Mouse (Mus musculus) hindbrain, embryonic 11.5 days (tissue): ENCODE measurements around the gene Klf15. TPM values are rescaled to one million over a fixed set of nuclear protein-coding genes. Genes with fewer than 3 reads are reported as not detected.

Experiments used
- ATAC-seq: fragments of 200-750 bp; cut with Nextera tagmentation; 2 replicates; pipeline ENCODE4 v1.8.0; 2017; ENCODE audit warnings: mild to moderate bottlenecking, moderate TSS enrichment, moderate library complexity; ENCODE audit not compliant: low FRiP score
- DNase-seq: peaks from one replicate; pipeline ENCODE4 v3.0.0-alpha.2; 2015; ENCODE audit warnings: low spot score
- H3K27ac ChIP-seq: fragments of 300-500 bp; sonication (generic); 2 replicates; pipeline ENCODE4 v1.5.1; 2014; ENCODE audit warnings: mild to moderate bottlenecking, low read depth, low read length
- H3K27me3 ChIP-seq: fragments of 300-500 bp; sonication (generic); 2 replicates; pipeline ENCODE4 v1.6.1; 2014; ENCODE audit warnings: mild to moderate bottlenecking, low read length, moderate library complexity, mixed read lengths; ENCODE audit not compliant: control insufficient read depth, insufficient read depth
- H3K36me3 ChIP-seq: fragments of 300-500 bp; sonication (generic); 2 replicates; pipeline ENCODE4 v1.6.1; 2014; ENCODE audit warnings: mild to moderate bottlenecking, low read length, moderate library complexity, mixed read lengths; ENCODE audit not compliant: control insufficient read depth, insufficient read depth
- H3K4me1 ChIP-seq: fragments of 300-500 bp; sonication (generic); replicated peaks from 2 replicates; pipeline ENCODE4 v1.6.1; 2014; ENCODE audit warnings: low read length, mixed read lengths; ENCODE audit not compliant: control insufficient read depth, insufficient read depth
- H3K4me2 ChIP-seq: fragments of 300-500 bp; sonication (generic); replicated peaks from 2 replicates; pipeline ENCODE4 v1.6.1; 2014; ENCODE audit warnings: mild to moderate bottlenecking, low read depth, low read length
- H3K4me3 ChIP-seq: fragments of 300-500 bp; sonication (generic); 2 replicates; pipeline ENCODE4 v1.5.1; 2014; ENCODE audit warnings: low read depth, low read length
- H3K9ac ChIP-seq: fragments of 300-500 bp; sonication (generic); 2 replicates; pipeline ENCODE4 v1.6.1; 2014; ENCODE audit warnings: low read depth, low read length
- H3K9me3 ChIP-seq: fragments of 300-500 bp; sonication (generic); 2 replicates; pipeline ENCODE4 v1.6.1; 2016; ENCODE audit warnings: low read length; ENCODE audit not compliant: control insufficient read depth
- WGBS: fragments of 180-500 bp; shearing (Covaris S2); extraction: QIAGEN DNeasy Blood & Tissue Kit; methylation state at CpG from one replicate; pipeline ENCODE4 v1.1.7; 2014; 5-methylcytosine and 5-hydroxymethylcytosine counted together
- polyA plus RNA-seq: library from polyadenylated mRNA; unstranded; fragments of >200 nt; fragmentation: Nextera tagmentation; extraction: Ambion mirVana; gene quantifications from 2 replicates; pipeline ENCODE4 v1.2.1, GENCODE M21; 2014

The Klf15 gene
- polyA plus RNA-seq, 1 experiment from 2014 or later, result 1.9 TPM

GRCm38 (mm10) chr6:90461181-90461580 lies 1.2 kb upstream of the Klf15 start:
- H3K27ac ChIP-seq, result no peak overlapping the region
- 42% methylated on average over 2 of the region's 2 CpGs for WGBS
- H3K4me2 ChIP-seq, result 0 out of 2 replicates have a peak overlapping the region, but pooled peaks have one; percentile 100
- no peak overlapping the region for H3K9ac ChIP-seq
- no peak for DNase-seq
- no peak for ATAC-seq
- H3K9me3 ChIP-seq, result no peaks in the 10 kb centered on the region
- H3K36me3 ChIP-seq, result no peaks in the 10 kb centered on the region
- H3K4me1 ChIP-seq, result peaks cover 8% of the 10 kb centered on the region; the same call in 1 of the 2 replicates
- no peak overlapping the region for H3K4me3 ChIP-seq
- peaks cover 10% of the 10 kb centered on the region; the same call in 1 of the 2 replicates for H3K27me3 ChIP-seq

- Histone ChIP-seq H3K4me2 (peak overlapping the region; percentile 100), H3K4me1 (peaks cover 8% of the 10 kb centered on the region; the same call in 1 of the 2 replicates), H3K9ac (0 out of 2 replicates have a peak overlapping the region, but pooled peaks have one; percentile 62), H3K4me3 (peak overlapping the region; percentile 61), H3K27me3 (peaks cover 10% of the 10 kb centered on the region; the same call in 1 of the 2 replicates), H3K27ac (no peak overlapping the region), H3K36me3 (no peaks in the 10 kb centered on the region), H3K9me3 (no peaks in the 10 kb centered on the region)
- ATAC-seq (peak; percentile 7; the same call in 1 of the 2 replicates), DNase-seq (no peak)
- WGBS, result 11% methylated on average over 12 of the region's 12 CpGs
Measured at GRCm38 (mm10) chr6:90461771-90462170, 605 bp upstream of the Klf15 start.

- Histone ChIP-seq H3K4me2 (peak overlapping the region; percentile 100), H3K36me3 (no peaks in the 10 kb centered on the region), H3K4me3 (peak overlapping the region; percentile 61), H3K27ac (no peak overlapping the region), H3K27me3 (peaks cover 10% of the 10 kb centered on the region; the same call in 1 of the 2 replicates), H3K9me3 (no peaks in the 10 kb centered on the region), H3K9ac (peak overlapping the region; percentile 62), H3K4me1 (peaks cover 8% of the 10 kb centered on the region; the same call in 1 of the 2 replicates)
- DNase-seq (peak; percentile 42), ATAC-seq (peak; percentile 70)
- WGBS, result under 1% methylated on average over 33 of the region's 38 CpGs
Measured at GRCm38 (mm10) chr6:90462841-90463227, 458 bp downstream of the Klf15 start.

- H3K9ac ChIP-seq, result peak overlapping the region; percentile 62
- WGBS, result under 1% methylated on average over 31 of the region's 31 CpGs
- peaks cover 10% of the 10 kb centered on the region; the same call in 1 of the 2 replicates for H3K27me3 ChIP-seq
- H3K9me3 ChIP-seq, result no peaks in the 10 kb centered on the region
- H3K4me3 ChIP-seq, result peak overlapping the region; percentile 61
- peak; percentile 80 for ATAC-seq
- H3K4me1 ChIP-seq, result peaks cover 8% of the 10 kb centered on the region; the same call in 1 of the 2 replicates
- peak; percentile 71 for DNase-seq
- H3K4me2 ChIP-seq, result peak overlapping the region; percentile 100
- H3K27ac ChIP-seq, result no peak overlapping the region
- no peaks in the 10 kb centered on the region for H3K36me3 ChIP-seq
Measured at GRCm38 (mm10) chr6:90463228-90463862, 969 bp downstream of the Klf15 start.

GRCm38 (mm10) chr6:90463890-90464421 lies 1.6 kb downstream of the Klf15 start:
- Histone ChIP-seq H3K4me3 (peak overlapping the region; percentile 61; the same call in 1 of the 2 replicates), H3K27me3 (peaks cover 10% of the 10 kb centered on the region; the same call in 1 of the 2 replicates), H3K4me2 (peak overlapping the region; percentile 100), H3K9me3 (no peaks in the 10 kb centered on the region), H3K27ac (no peak overlapping the region), H3K9ac (no peak overlapping the region), H3K36me3 (no peaks in the 10 kb centered on the region), H3K4me1 (peaks cover 8% of the 10 kb centered on the region; the same call in 1 of the 2 replicates)
- 0 out of 2 replicates have a peak, but pooled peaks have one; percentile 6 for ATAC-seq
- 43% methylated on average over 7 of the region's 7 CpGs for WGBS
- DNase-seq, result no peak

- H3K9me3 ChIP-seq, result no peaks in the 10 kb centered on the region
- H3K27me3 ChIP-seq, result peaks cover 10% of the 10 kb centered on the region; the same call in 1 of the 2 replicates
- no peak overlapping the region for H3K4me3 ChIP-seq
- 89% methylated on average over 11 of the region's 11 CpGs for WGBS
- no peak for ATAC-seq
- H3K36me3 ChIP-seq, result no peaks in the 10 kb centered on the region
- no peak overlapping the region for H3K9ac ChIP-seq
- H3K4me2 ChIP-seq, result no peak overlapping the region
- peaks cover 8% of the 10 kb centered on the region; the same call in 1 of the 2 replicates for H3K4me1 ChIP-seq
- H3K27ac ChIP-seq, result no peak overlapping the region
- DNase-seq, result no peak
Measured at GRCm38 (mm10) chr6:90465028-90465640, 2.8 kb downstream of the Klf15 start.

GRCm38 (mm10) chr6:90466079-90466478 lies 3.7 kb downstream of the Klf15 start:
- no peaks in the 10 kb centered on the region for H3K36me3 ChIP-seq
- ATAC-seq (no peak), DNase-seq (no peak)
- WGBS, result 87% methylated on average over 10 of the region's 10 CpGs
- H3K9me3 ChIP-seq, result no peaks in the 10 kb centered on the region
- H3K4me1 ChIP-seq, result peaks cover 8% of the 10 kb centered on the region; the same call in 1 of the 2 replicates
- no peak overlapping the region for H3K9ac ChIP-seq
- no peak overlapping the region for H3K4me2 ChIP-seq
- H3K27ac ChIP-seq, result no peak overlapping the region
- H3K27me3 ChIP-seq, result peaks cover 7% of the 10 kb centered on the region; the same call in 1 of the 2 replicates
- H3K4me3 ChIP-seq, result no peak overlapping the region

GRCm38 (mm10) chr6:90466847-90467410 lies 4.6 kb downstream of the Klf15 start:
- 90% methylated on average over 12 of the region's 12 CpGs for WGBS

More at GRCm38 (mm10) chr6:90466847-90467410, 4.6 kb downstream of the Klf15 start:
- ATAC-seq, result no peak
- Histone ChIP-seq H3K36me3 (no peaks in the 10 kb centered on the region), H3K4me2 (no peak overlapping the region), H3K27ac (no peak overlapping the region), H3K27me3 (peaks cover under 1% of the 10 kb centered on the region; the same call in 1 of the 2 replicates), H3K9me3 (no peaks in the 10 kb centered on the region), H3K9ac (no peak overlapping the region), H3K4me3 (no peak overlapping the region), H3K4me1 (peaks cover 8% of the 10 kb centered on the region; the same call in 1 of the 2 replicates)
- DNase-seq, result no peak
